In genomic region chr2:154402811-154403210, GRCm38 (mm10) we compare ENCODE assay signal across 9 mouse cellular contexts. TPM values are rescaled to one million over a fixed set of nuclear protein-coding genes. Genes with fewer than 3 reads are reported as not detected.
DNase-seq lines count a peak whose midpoint lies in the region; ATAC-seq lines count a peak whose summit lies in the region.
"Had no signal": no experiment of that assay in that cellular context is flagged by ENCODE, and none has a peak within 500 bp of the region (broad histone marks: within the 10 kb centered on the region; RNA-seq: fewer than 3 reads in every experiment).

No protein-coding gene starts in this region.

- H3K4me3 ChIP-seq in forebrain, embryonic 13.5 days: no peak overlapping the region
- no peak overlapping the region for H3K4me3 ChIP-seq in forebrain, embryonic 10.5 days
- no peak overlapping the region for H3K4me3 ChIP-seq in heart, embryonic 13.5 days
- no peak overlapping the region for H3K4me3 ChIP-seq in kidney, embryonic 15.5 days (replicated peaks)

- no peak overlapping the region for H3K4me2 ChIP-seq in forebrain, embryonic 13.5 days
- H3K4me2 ChIP-seq in heart, embryonic 13.5 days: peak overlapping the region; percentile 40
- H3K4me2 ChIP-seq in kidney, embryonic 15.5 days: peak overlapping the region; percentile 19; the same call in 1 of the 2 replicates

- ATAC-seq in forebrain, embryonic 13.5 days: peak; percentile 30; the same call in 1 of the 2 replicates
- ATAC-seq in heart, embryonic 13.5 days (ENCODE audit: extremely low read depth, insufficient number of reproducible peaks, low FRiP score, low TSS enrichment): peak; percentile 67; the same call in 1 of the 2 replicates
- ATAC-seq in kidney, embryonic 15.5 days (replicated peaks; ENCODE audit: low FRiP score): peak; percentile 82

- DNase-seq in forebrain, embryonic 10.5 days (ENCODE audit: extremely low spot score, low spot score): no peak
- DNase-seq in adipocyte (ENCODE audit: low spot score): peak; percentile 84
- DNase-seq in lung, postnatal 4 days: peak; percentile 58 to 70
- no peak for DNase-seq in thymus, postnatal 0 days (ENCODE audit: low spot score)
- no peak for DNase-seq in spleen, postnatal 4 days (ENCODE audit: low spot score in 2 of 2)

- no peaks in the 10 kb centered on the region for H3K9me3 ChIP-seq in forebrain, embryonic 13.5 days (replicated peaks)
- no peaks in the 10 kb centered on the region for H3K9me3 ChIP-seq in forebrain, embryonic 10.5 days
- no peaks in the 10 kb centered on the region for H3K9me3 ChIP-seq in heart, embryonic 13.5 days
- no peaks in the 10 kb centered on the region for H3K9me3 ChIP-seq in kidney, embryonic 15.5 days (replicated peaks)

- 26% methylated on average over 7 of the region's 7 CpGs for WGBS in forebrain, embryonic 13.5 days
- 80% methylated on average over 7 of the region's 7 CpGs for WGBS in forebrain, embryonic 10.5 days
- WGBS in heart, embryonic 13.5 days: 14% methylated on average over 7 of the region's 7 CpGs
- 17% methylated on average over 7 of the region's 7 CpGs for WGBS in kidney, embryonic 15.5 days

- H3K9ac ChIP-seq in forebrain, embryonic 13.5 days: no peak overlapping the region
- H3K9ac ChIP-seq in heart, embryonic 13.5 days: peak overlapping the region; percentile 41; the same call in 1 of the 2 replicates
- no peak overlapping the region for H3K9ac ChIP-seq in kidney, embryonic 15.5 days

- no peak overlapping the region for H3K27ac ChIP-seq in forebrain, embryonic 13.5 days
- H3K27ac ChIP-seq in forebrain, embryonic 10.5 days: no peak overlapping the region
- H3K27ac ChIP-seq in heart, embryonic 13.5 days (replicated peaks): peak overlapping the region; percentile 91
- peak overlapping the region; percentile 84 for H3K27ac ChIP-seq in kidney, embryonic 15.5 days

- peaks cover 9% of the 10 kb centered on the region; the same call in 1 of the 2 replicates for H3K27me3 ChIP-seq in forebrain, embryonic 13.5 days
- peaks cover 26% of the 10 kb centered on the region for H3K27me3 ChIP-seq in forebrain, embryonic 10.5 days (ENCODE audit: poor library complexity, severe bottlenecking)
- H3K27me3 ChIP-seq in heart, embryonic 13.5 days (replicated peaks): no peaks in the 10 kb centered on the region
- 0 out of 2 replicates have a peak, but pooled peaks cover 4% of the 10 kb centered on the region for H3K27me3 ChIP-seq in kidney, embryonic 15.5 days
- H3K27me3 ChIP-seq: CH12.LX had no signal

- H3K36me3 ChIP-seq in forebrain, embryonic 13.5 days (ENCODE audit: poor library complexity, severe bottlenecking): no peaks in the 10 kb centered on the region
- H3K36me3 ChIP-seq in forebrain, embryonic 10.5 days (replicated peaks): no peaks in the 10 kb centered on the region
- H3K36me3 ChIP-seq in heart, embryonic 13.5 days: peaks cover 34% of the 10 kb centered on the region
- no peaks in the 10 kb centered on the region for H3K36me3 ChIP-seq in kidney, embryonic 15.5 days

- H3K4me1 ChIP-seq in forebrain, embryonic 13.5 days: peaks cover 23% of the 10 kb centered on the region
- peaks cover 14% of the 10 kb centered on the region for H3K4me1 ChIP-seq in forebrain, embryonic 10.5 days
- peaks cover 61% of the 10 kb centered on the region for H3K4me1 ChIP-seq in heart, embryonic 13.5 days
- peaks cover 27% of the 10 kb centered on the region for H3K4me1 ChIP-seq in kidney, embryonic 15.5 days

RNA-seq across cellular contexts. Expression of gene Snta1, which starts 5.1 kb away (rescaled TPM):
- polyA plus RNA-seq in forebrain, embryonic 13.5 days (2015; fragmentation: Nextera tagmentation; extraction: Ambion mirVana): 3.8 and 4.1 TPM in 2 replicates
- polyA plus RNA-seq in forebrain, embryonic 10.5 days (2016; fragmentation: Nextera tagmentation; extraction: Ambion mirVana): 2.5 TPM in 2 replicates
- 38.0 and 41.5 TPM in 2 replicates for polyA plus RNA-seq in heart, embryonic 13.5 days (2015; fragmentation: Nextera tagmentation; extraction: Ambion mirVana)
- polyA plus RNA-seq in kidney, embryonic 15.5 days (2015; fragmentation: Nextera tagmentation; extraction: Ambion mirVana): 12.0 and 12.7 TPM in 2 replicates
- 2.6 TPM in 2 replicates for polyA plus RNA-seq in thymus, postnatal 0 days (2015; fragmentation: Nextera tagmentation; extraction: Ambion mirVana)

RNA-seq across cellular contexts. Expression of gene Cdk5rap1, which starts 30.0 kb away (rescaled TPM):
- polyA plus RNA-seq in forebrain, embryonic 13.5 days (2015; fragmentation: Nextera tagmentation; extraction: Ambion mirVana): 16.0 and 17.4 TPM in 2 replicates
- polyA plus RNA-seq in forebrain, embryonic 10.5 days (2016; fragmentation: Nextera tagmentation; extraction: Ambion mirVana): 13.0 and 14.9 TPM in 2 replicates
- 13.2 and 15.7 TPM in 2 replicates for polyA plus RNA-seq in heart, embryonic 13.5 days (2015; fragmentation: Nextera tagmentation; extraction: Ambion mirVana)
- 19.0 and 20.4 TPM in 2 replicates for polyA plus RNA-seq in kidney, embryonic 15.5 days (2015; fragmentation: Nextera tagmentation; extraction: Ambion mirVana)
- 36.8 and 56.8 TPM in 2 replicates for polyA plus RNA-seq in thymus, postnatal 0 days (2015; fragmentation: Nextera tagmentation; extraction: Ambion mirVana)

RNA-seq across cellular contexts. Expression of gene Cbfa2t2, which starts 33.5 kb away (rescaled TPM):
- polyA plus RNA-seq in forebrain, embryonic 13.5 days (2015; fragmentation: Nextera tagmentation; extraction: Ambion mirVana): 69.4 and 79.1 TPM in 2 replicates
- polyA plus RNA-seq in forebrain, embryonic 10.5 days (2016; fragmentation: Nextera tagmentation; extraction: Ambion mirVana): 57.4 and 59.3 TPM in 2 replicates
- 28.3 and 29.2 TPM in 2 replicates for polyA plus RNA-seq in heart, embryonic 13.5 days (2015; fragmentation: Nextera tagmentation; extraction: Ambion mirVana)
- polyA plus RNA-seq in kidney, embryonic 15.5 days (2015; fragmentation: Nextera tagmentation; extraction: Ambion mirVana): 38.8 and 46.0 TPM in 2 replicates
- polyA plus RNA-seq in thymus, postnatal 0 days (2015; fragmentation: Nextera tagmentation; extraction: Ambion mirVana): 23.7 and 25.4 TPM in 2 replicates

Comparison
In these comparisons a context has a peak if more than half of its experiments do, and no peak if none do; other contexts are left out.
1. ATAC-seq: peak in every context shown above with its lines; median percentile 82 in kidney, embryonic 15.5 days; 67 in heart, embryonic 13.5 days; 30 in forebrain, embryonic 13.5 days.
2. H3K27ac ChIP-seq: peak in heart, embryonic 13.5 days (single experiment) and kidney, embryonic 15.5 days (single experiment); none in forebrain, embryonic 13.5 days (single experiment) and forebrain, embryonic 10.5 days (single experiment).
3. DNase-seq: peak in adipocyte (single experiment) and lung, postnatal 4 days (2 of 2); none in forebrain, embryonic 10.5 days (single experiment), thymus, postnatal 0 days (single experiment) and spleen, postnatal 4 days (0 of 2).